Mouse (Mus musculus): ENCODE results near the gene Cbs.

DNA sequence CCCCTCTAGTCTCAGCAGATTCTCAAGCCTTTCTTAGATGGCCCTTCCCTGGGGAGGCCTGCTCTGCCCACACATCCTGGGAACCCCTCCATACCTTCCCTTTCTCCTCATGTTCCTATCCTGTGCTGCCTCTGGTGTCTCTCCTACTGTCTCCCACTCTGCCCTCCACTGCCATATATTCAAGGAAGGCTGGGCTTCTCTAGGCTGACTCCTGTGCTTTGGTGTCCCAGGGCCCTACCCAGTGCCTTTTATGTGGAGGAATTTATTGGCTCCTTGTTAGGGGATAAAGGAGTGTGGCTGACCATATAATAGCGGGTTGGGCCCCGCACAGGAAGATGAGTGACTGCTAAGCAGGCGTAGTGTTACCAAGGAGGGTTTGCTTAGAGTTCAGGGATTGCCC is 53.9 kb downstream of the Cbs start:
- TF ChIP-seq POLR2A (IDR thresholded peaks at IDR 0.05; ENCODE audit: extremely low read depth, insufficient read depth, low read length) = no peak
- TF ChIP-seq CTCF (IDR thresholded peaks at IDR 0.05; ENCODE audit: low read depth, low read length) = no peak
